Mouse (Mus musculus): ENCODE measurements around the gene Gnpda2.

The Gnpda2 gene

GRCm38 (mm10) chr5:69591640-69592461, at the start of gene Gnpda2:
Gene Gnpda2 (minus strand): TSS chr5:69592340.
- in situ Hi-C loops (cut with MboI, MseI): no loop called here

GRCm38 (mm10) chr5:69634766-69635165, 42.6 kb upstream of the Gnpda2 start:
- in situ Hi-C loops (cut with MboI, MseI): no loop called here

GRCm38 (mm10) chr5:69620899-69621298, 28.8 kb upstream of the Gnpda2 start:
- in situ Hi-C loops (cut with MboI, MseI): loop anchor here (25.0 kb wide), 1 partner anchor 1841 kb away; no protein-coding TSS in a partner anchor

GRCm38 (mm10) chr5:69613209-69613796, 21.2 kb upstream of the Gnpda2 start:
- in situ Hi-C loops (cut with MboI, MseI): loop anchor here (25.0 kb wide), 1 partner anchor 1849 kb away; no protein-coding TSS in a partner anchor

GRCm38 (mm10) chr5:69601027-69601426, 8.9 kb upstream of the Gnpda2 start:
- in situ Hi-C loops (cut with MboI, MseI): loop anchor here (25.0 kb wide), 1 partner anchor 1861 kb away; no protein-coding TSS in a partner anchor

GRCm38 (mm10) chr5:69557404-69557935, 34.7 kb downstream of the Gnpda2 start:
- in situ Hi-C loops (cut with MboI, MseI): no loop called here

- in situ Hi-C loops (cut with MboI, MseI): no loop called here
These were observed 35.3 kb downstream of the Gnpda2 start, which contains the start of gene Guf1 for GRCm38 (mm10) chr5:69556628-69557403. Gene Guf1 (plus strand): TSS chr5:69556923.

- in situ Hi-C loops (cut with MboI, MseI): no loop called here
These were observed 49.7 kb downstream of the Gnpda2 start, which contains the start of gene Yipf7 for GRCm38 (mm10) chr5:69542489-69542888. Gene Yipf7 (minus strand): TSS chr5:69542648.

GRCm38 (mm10) chr5:69541680-69542079, 50.5 kb downstream of the Gnpda2 start:
- in situ Hi-C loops (cut with MboI, MseI): no loop called here

- in situ Hi-C loops (cut with MboI, MseI): no loop called here
These were observed 68.2 kb downstream of the Gnpda2 start for GRCm38 (mm10) chr5:69523944-69524343.

Measured in T-helper 2 cell (primary cell).